Mouse (Mus musculus) CH12.LX (cell line): Measurements from ENCODE around the gene C1ql2.

Experiments
- CTCF ChIP-seq, 2 experiments: IDR thresholded peaks in 1 of 2; conservative IDR thresholded peaks in 1 of 2; 2 replicates each; pipeline ENCODE4 v1.5.1; 2011 to 2012; ENCODE audit warnings: low read depth in 2 of 2, low read length in 2 of 2, improper control_type of control experiment in 1 of 2, inconsistent platforms in 1 of 2, mild to moderate bottlenecking in 1 of 2, moderate library complexity in 1 of 2
- POLR2A ChIP-seq: IDR thresholded peaks from 2 replicates; pipeline ENCODE4 v1.6.1; 2011; ENCODE audit warnings: low read depth, mild to moderate bottlenecking, improper control_type of control experiment, low read length
- USF2 ChIP-seq: conservative IDR thresholded peaks from 2 replicates; pipeline ENCODE4 v1.6.1; 2011; ENCODE audit warnings: low read depth, low read length, improper control_type of control experiment

GRCm38 (mm10) chr1:120293803-120294202 is 46.6 kb upstream of the C1ql2 start:
- TF ChIP-seq CTCF (conservative IDR thresholded peaks at IDR 0.05 in 1 of 2, IDR thresholded peaks at IDR 0.05 in 1 of 2; ENCODE audit: low read depth in 2 of 2, low read length in 2 of 2) (no peak), POLR2A (no peak), USF2 (no peak)
